Mouse (Mus musculus) C2C12 (cell line): ENCODE results near the gene Thada. TPM values are rescaled to one million over a fixed set of nuclear protein-coding genes. Genes with fewer than 3 reads are reported as not detected.

Experiments
- H3K27me3 ChIP-seq: one replicate; pipeline ENCODE4 v1.6.1; 2011; ENCODE audit not compliant: control insufficient read depth, insufficient read depth, insufficient read length
- H3K36me3 ChIP-seq: one replicate; pipeline ENCODE4 v1.6.1; 2011; ENCODE audit not compliant: control insufficient read depth, insufficient read depth
- H3K4me3 ChIP-seq: one replicate; pipeline ENCODE4 v1.5.1; 2011; ENCODE audit warnings: mild to moderate bottlenecking, control low read depth; ENCODE audit not compliant: poor library complexity, insufficient read depth, severe bottlenecking
- H3K79me2 ChIP-seq: one replicate; pipeline ENCODE4 v1.6.1; 2011; ENCODE audit not compliant: control insufficient read depth, insufficient read depth
- H3K79me3 ChIP-seq: one replicate; pipeline ENCODE4 v1.6.1; 2011; ENCODE audit warnings: low read depth, control low read depth
- H3ac ChIP-seq: one replicate; pipeline ENCODE3; 2011; ENCODE audit warnings: low read depth; ENCODE audit not compliant: control insufficient read depth, insufficient read length
- CEBPB ChIP-seq: IDR thresholded peaks from one replicate; pipeline ENCODE4 v1.6.1; 2011; ENCODE audit warnings: low read depth, mild to moderate bottlenecking, control low read depth, moderate library complexity
- CTCF ChIP-seq: IDR thresholded peaks from one replicate; pipeline ENCODE4 v1.5.1; 2011; ENCODE audit not compliant: control insufficient read depth, insufficient read depth, insufficient read length
- FOSL1 ChIP-seq: IDR thresholded peaks from one replicate; pipeline ENCODE4 v1.8.0; 2011; ENCODE audit warnings: mild to moderate bottlenecking, low read length; ENCODE audit not compliant: poor library complexity, insufficient read depth, severe bottlenecking
- MAX ChIP-seq: IDR thresholded peaks from one replicate; pipeline ENCODE4 v1.6.1; 2011; ENCODE audit warnings: mild to moderate bottlenecking, control low read depth
- MYOD1 ChIP-seq: IDR thresholded peaks from one replicate; pipeline ENCODE4 v1.6.1; 2011; ENCODE audit warnings: low read depth; ENCODE audit not compliant: control insufficient read depth, insufficient read length
- MYOG ChIP-seq: IDR thresholded peaks from one replicate; pipeline ENCODE4 v1.6.1; 2011; ENCODE audit not compliant: control insufficient read depth, insufficient read length; ENCODE audit errors: extremely low read depth
- USF1 ChIP-seq: IDR thresholded peaks from one replicate; pipeline ENCODE4 v1.6.1; 2011; ENCODE audit warnings: low read depth, mild to moderate bottlenecking, control low read depth, moderate library complexity
- polyA plus RNA-seq: library from polyadenylated mRNA; unstranded; fragments of >200 nt; fragmentation: generic; extraction: Trizol; gene quantifications from one replicate; pipeline ENCODE4 v1.2.1, GENCODE M21; 2012; ENCODE audit warnings: missing spikeins

The Thada gene
- polyA plus RNA-seq, 1 experiment: 7.3 TPM

DNA sequence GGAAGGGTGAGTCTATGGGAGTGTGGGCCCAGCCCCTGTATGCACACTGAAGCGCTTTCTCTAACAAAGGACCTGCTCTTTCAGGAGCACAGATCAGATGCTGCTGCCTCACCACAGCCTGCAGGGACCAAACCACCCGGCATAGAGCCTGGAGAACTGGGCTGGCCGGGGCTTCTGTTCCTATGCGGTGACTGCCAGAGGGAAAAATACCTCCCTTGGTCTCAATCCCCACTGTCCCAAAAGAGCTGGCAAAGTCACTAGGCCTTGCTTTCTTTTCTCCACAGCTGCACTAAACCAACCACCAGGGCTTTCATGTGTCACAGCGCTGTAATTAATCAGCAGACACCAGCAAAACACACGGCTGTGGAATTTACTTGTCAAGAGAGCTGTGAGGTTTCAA lies 191.8 kb downstream of the Thada start:
- no peak overlapping the region for H3ac ChIP-seq
- no peaks in the 10 kb centered on the region for H3K79me2 ChIP-seq
- TF ChIP-seq MAX (no peak), USF1 (no peak), MYOD1 (no peak), FOSL1 (no peak), CTCF (no peak), MYOG (no peak), CEBPB (no peak)
- H3K4me3 ChIP-seq: no peak overlapping the region
- H3K36me3 ChIP-seq: peaks cover 17% of the 10 kb centered on the region
- no peaks in the 10 kb centered on the region for H3K79me3 ChIP-seq
- H3K27me3 ChIP-seq: no peaks in the 10 kb centered on the region

DNA sequence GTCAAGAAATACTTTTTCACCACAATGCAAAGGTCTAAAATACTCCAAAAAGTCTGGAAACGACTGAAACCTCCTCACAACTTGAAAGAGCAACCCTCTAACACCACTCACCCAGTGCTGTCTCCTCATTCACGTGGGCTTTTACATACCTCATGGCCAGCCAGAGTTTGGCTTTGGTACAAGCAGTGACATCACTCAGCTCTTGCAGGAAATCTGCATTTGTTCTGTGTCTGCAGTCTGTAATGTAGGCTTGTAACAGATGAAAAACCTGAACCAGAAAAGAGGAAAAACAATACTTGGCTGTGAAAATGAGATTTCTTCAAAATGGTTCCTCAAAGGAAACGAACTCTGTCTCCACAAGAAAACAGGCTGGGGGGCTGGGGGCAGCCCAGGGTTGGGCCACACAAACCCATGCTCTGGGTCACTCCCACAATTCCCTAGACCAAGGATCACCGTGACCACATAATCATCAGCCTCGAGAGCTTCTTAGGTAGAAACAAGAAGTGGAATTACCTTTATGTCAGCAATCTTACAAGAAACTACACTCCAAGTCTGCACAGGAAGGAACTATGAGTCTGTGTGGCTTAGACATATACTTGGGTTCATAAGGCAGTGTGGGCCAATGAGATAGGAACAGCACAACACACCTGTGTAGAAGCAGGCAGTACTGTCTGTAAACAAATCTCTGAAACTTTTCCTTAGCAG lies 193.3 kb downstream of the Thada start:
- Histone ChIP-seq H3K4me3 (no peak overlapping the region), H3ac (no peak overlapping the region), H3K79me3 (no peaks in the 10 kb centered on the region), H3K79me2 (no peaks in the 10 kb centered on the region), H3K36me3 (peaks cover 20% of the 10 kb centered on the region), H3K27me3 (no peaks in the 10 kb centered on the region)
- no peak for TF ChIP-seq FOSL1
- TF ChIP-seq MYOG: no peak

DNA sequence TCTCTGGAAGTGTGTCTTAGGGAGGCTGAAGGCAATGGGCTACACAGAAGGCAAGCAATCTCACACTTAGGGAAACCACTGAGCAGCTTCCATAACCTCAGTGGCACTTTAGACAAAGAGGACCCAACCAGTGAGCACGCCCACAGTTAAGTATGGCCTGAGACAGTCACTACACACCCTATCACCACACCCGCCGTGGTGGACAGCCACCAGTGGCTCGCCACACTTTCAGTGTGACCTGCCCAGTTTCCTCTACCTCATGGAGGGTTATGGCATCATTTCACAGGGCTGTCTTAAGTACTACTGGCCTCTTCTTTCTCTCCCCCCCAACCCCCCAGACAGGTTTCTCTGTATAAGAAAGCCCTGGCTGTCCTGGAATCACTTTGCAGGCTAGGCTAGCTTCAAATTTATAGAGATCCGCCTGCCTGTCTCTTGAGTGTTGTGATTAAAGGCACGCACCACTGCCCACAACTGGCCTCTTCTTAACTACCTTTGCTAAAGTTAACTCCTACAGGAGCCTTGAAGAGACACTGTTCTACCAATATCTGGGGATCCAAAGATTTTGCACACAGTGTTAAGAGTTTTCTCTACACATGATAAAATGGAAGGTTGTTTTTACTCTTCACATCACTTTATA lies 194.3 kb downstream of the Thada start:
- no peaks in the 10 kb centered on the region for H3K79me3 ChIP-seq
- TF ChIP-seq CTCF: no peak
- TF ChIP-seq MYOG: no peak
- no peak for TF ChIP-seq USF1
- TF ChIP-seq FOSL1: no peak
- TF ChIP-seq MAX: no peak
- H3K4me3 ChIP-seq: no peak overlapping the region
- peaks cover 16% of the 10 kb centered on the region for H3K36me3 ChIP-seq
- H3ac ChIP-seq: no peak overlapping the region
- H3K79me2 ChIP-seq: no peaks in the 10 kb centered on the region
- no peaks in the 10 kb centered on the region for H3K27me3 ChIP-seq

DNA sequence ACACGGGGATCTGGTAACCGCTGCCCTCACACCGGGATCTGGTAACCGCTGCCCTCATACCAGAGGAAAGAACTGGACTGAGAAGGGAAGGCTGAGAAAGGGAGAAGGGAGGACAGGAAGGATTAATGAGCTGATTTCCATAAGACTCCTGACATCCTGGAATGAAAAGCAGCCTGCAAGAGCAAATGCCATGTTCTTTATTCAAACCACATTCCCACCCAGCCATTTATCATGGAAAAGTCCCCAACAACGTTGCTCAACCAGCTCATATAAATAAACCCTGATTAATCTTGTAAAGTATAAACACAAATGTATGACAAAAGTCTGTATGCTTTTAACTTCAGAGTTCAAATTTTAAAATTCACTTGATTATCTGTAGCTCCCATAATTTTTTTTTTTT lies 196.3 kb downstream of the Thada start:
- TF ChIP-seq FOSL1: no peak
- TF ChIP-seq MYOG: no peak
- TF ChIP-seq USF1: no peak
- no peak for TF ChIP-seq MAX
- no peak for TF ChIP-seq MYOD1
- no peak for TF ChIP-seq CTCF
- TF ChIP-seq CEBPB: no peak
- H3K4me3 ChIP-seq: no peak overlapping the region
- H3ac ChIP-seq: no peak overlapping the region

DNA sequence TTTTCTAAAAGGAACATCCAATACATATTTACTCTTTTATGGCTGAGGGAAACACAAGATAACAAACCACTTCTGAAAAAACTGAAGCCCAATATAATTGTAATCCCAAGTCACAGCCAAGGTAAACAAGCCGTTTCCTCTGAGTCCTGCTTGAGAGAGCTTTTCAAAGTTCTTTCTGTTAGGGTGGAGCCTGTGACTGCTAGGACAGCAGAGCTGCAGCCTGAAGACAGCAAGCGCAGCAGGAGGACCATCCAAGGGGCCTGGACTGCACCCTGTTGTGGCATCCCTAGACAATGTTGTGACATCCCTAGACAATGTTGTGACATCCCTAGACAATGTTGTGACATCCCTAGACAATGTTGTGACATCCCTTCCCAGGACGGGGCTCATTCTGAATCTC lies 197.6 kb downstream of the Thada start:
- no peak for TF ChIP-seq MYOG
- TF ChIP-seq USF1: no peak
- TF ChIP-seq FOSL1: no peak
- TF ChIP-seq CTCF: no peak
- no peak for TF ChIP-seq MYOD1
- TF ChIP-seq CEBPB: no peak
- TF ChIP-seq MAX: no peak
- Histone ChIP-seq H3K4me3 (no peak overlapping the region), H3K36me3 (peaks cover 16% of the 10 kb centered on the region), H3ac (no peak overlapping the region), H3K27me3 (no peaks in the 10 kb centered on the region), H3K79me3 (no peaks in the 10 kb centered on the region), H3K79me2 (no peaks in the 10 kb centered on the region)

More for the DNA sequence above, 196.3 kb downstream of the Thada start:
- H3K79me3 ChIP-seq: no peaks in the 10 kb centered on the region
- no peaks in the 10 kb centered on the region for H3K27me3 ChIP-seq
- H3K36me3 ChIP-seq: peaks cover 16% of the 10 kb centered on the region
- no peaks in the 10 kb centered on the region for H3K79me2 ChIP-seq

DNA sequence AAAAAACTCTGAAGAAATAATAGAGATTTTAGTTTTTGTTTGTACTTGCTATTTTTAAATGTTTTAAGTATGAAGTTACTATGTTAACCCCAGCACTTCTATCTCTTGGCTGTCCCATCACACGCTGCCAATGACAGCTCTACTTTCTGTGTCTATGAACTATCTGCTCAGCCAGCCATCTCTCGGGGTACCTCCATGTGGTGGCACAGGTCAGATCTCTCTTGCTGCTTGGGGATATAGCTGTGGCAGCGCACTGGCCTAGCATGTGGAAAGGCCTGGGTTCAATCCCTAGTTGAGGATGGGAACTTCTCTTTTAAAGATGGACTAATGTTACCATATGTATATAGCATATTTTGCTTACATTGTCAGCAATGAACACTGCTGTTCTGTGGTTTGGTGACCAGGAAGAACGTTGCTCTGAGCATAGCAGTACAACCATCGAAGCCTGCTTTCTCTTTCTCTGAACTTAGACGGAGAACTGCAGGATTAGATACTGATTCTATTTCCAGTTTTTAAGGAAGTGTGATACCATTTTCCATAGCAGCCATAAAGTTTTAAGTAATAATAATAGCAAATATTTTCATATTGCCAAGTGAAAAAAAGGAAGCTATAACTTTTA lies 198.4 kb downstream of the Thada start:
- no peaks in the 10 kb centered on the region for H3K79me2 ChIP-seq
- peaks cover 16% of the 10 kb centered on the region for H3K36me3 ChIP-seq
- TF ChIP-seq MYOG (no peak), CTCF (no peak), MYOD1 (no peak), USF1 (no peak)
- no peaks in the 10 kb centered on the region for H3K79me3 ChIP-seq
- no peak overlapping the region for H3ac ChIP-seq
- H3K4me3 ChIP-seq: no peak overlapping the region
- H3K27me3 ChIP-seq: no peaks in the 10 kb centered on the region
